Mouse (Mus musculus) bone marrow, adult 2 months (tissue): Measurements from ENCODE around the gene Inmt. TPM values are rescaled to one million over a fixed set of nuclear protein-coding genes. Genes with fewer than 3 reads are reported as not detected.

ENCODE experiments used
- H3K27ac ChIP-seq: fragments of 200-500 bp; 2 replicates; pipeline ENCODE4 v1.5.1; 2012; ENCODE audit warnings: low read depth, mild to moderate bottlenecking, control low read depth, inconsistent platforms, low read length; ENCODE audit not compliant: control insufficient read depth, poor library complexity, insufficient read depth
- H3K4me1 ChIP-seq: fragments of 200-500 bp; 2 replicates; pipeline ENCODE4 v1.6.1; 2011; ENCODE audit warnings: low read length; ENCODE audit not compliant: control insufficient read depth, insufficient read depth
- H3K4me3 ChIP-seq: fragments of 200-500 bp; replicated peaks from 2 replicates; pipeline ENCODE3; 2011; ENCODE audit warnings: mild to moderate bottlenecking, low read depth, low read length, control low read depth; ENCODE audit not compliant: control insufficient read depth
- CTCF ChIP-seq: fragments of 200-500 bp; IDR thresholded peaks from 2 replicates; pipeline ENCODE4 v1.5.1; 2011; ENCODE audit warnings: low read length, control low read depth; ENCODE audit not compliant: control insufficient read depth, insufficient read depth
- POLR2A ChIP-seq: fragments of 200-500 bp; IDR thresholded peaks from 2 replicates; pipeline ENCODE4 v1.6.1; 2011; ENCODE audit warnings: low read depth, mild to moderate bottlenecking, control low read depth, low read length, borderline replicate concordance; ENCODE audit not compliant: control insufficient read depth
- WGBS: fragments of 180-500 bp; shearing (Covaris S2); methylation state at CpG from one replicate; pipeline ENCODE4 v1.1.7; 2018; 5-methylcytosine and 5-hydroxymethylcytosine counted together
- polyA plus RNA-seq: library from polyadenylated mRNA; stranded (reverse); fragments of >200 nt; gene quantifications from 2 replicates; pipeline ENCODE4 v1.2.4, GENCODE M21; 2011; ENCODE audit warnings: low replicate concordance; ENCODE audit not compliant: missing spikeins, insufficient read depth, insufficient read length

The Inmt gene
- polyA plus RNA-seq, 1 experiment: 14.7 TPM

GRCm38 (mm10) chr6:55177060-55177732, 2.4 kb upstream of the Inmt start:
- WGBS: 26% methylated on average over 12 of the region's 12 CpGs
- H3K4me1 ChIP-seq: no peaks in the 10 kb centered on the region
- no peak overlapping the region for H3K4me3 ChIP-seq
- H3K27ac ChIP-seq: no peak overlapping the region
- TF ChIP-seq CTCF (peak; percentile 8; the same call in 1 of the 2 replicates), POLR2A (no peak)

GRCm38 (mm10) chr6:55175892-55176291, 1.0 kb upstream of the Inmt start:
- Histone ChIP-seq H3K4me1 (no peaks in the 10 kb centered on the region), H3K27ac (no peak overlapping the region), H3K4me3 (no peak overlapping the region)
- WGBS: 46% methylated on average over 5 of the region's 5 CpGs
- TF ChIP-seq POLR2A (no peak), CTCF (no peak)

DNA sequence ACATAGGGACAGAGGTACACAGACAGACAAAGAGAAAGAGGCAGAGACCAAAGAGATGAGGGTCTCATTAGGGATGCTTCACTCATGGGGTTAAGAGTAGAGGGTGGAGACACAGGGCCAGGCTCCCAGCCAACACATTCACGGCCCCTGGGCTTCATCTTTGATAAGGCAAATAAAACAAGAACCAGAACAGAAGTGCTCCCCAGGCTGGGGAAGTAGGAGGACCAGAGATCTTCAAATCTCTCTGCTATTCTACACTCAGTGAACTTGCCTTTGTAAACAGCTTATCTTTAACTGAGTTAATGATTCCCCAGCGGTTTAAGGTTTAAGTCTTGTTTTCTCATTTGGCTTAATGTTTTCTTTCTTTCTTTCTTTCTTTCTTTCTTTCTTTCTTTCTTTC, 613 bp upstream of the Inmt start:
- 33% methylated on average over 2 of the region's 2 CpGs for WGBS
- Histone ChIP-seq H3K27ac (no peak overlapping the region), H3K4me1 (no peaks in the 10 kb centered on the region), H3K4me3 (no peak overlapping the region)
- TF ChIP-seq POLR2A (no peak), CTCF (no peak)

- TF ChIP-seq POLR2A: no peak
- no peak for TF ChIP-seq CTCF
- 58% methylated on average over 3 of the region's 3 CpGs for WGBS
- no peak overlapping the region for H3K4me3 ChIP-seq
- H3K27ac ChIP-seq: no peak overlapping the region
- H3K4me1 ChIP-seq: no peaks in the 10 kb centered on the region
Measured at GRCm38 (mm10) chr6:55173941-55174349, 898 bp downstream of the Inmt start.

- no peak overlapping the region for H3K4me3 ChIP-seq
- no peaks in the 10 kb centered on the region for H3K4me1 ChIP-seq
- TF ChIP-seq POLR2A (no peak), CTCF (no peak)
- WGBS: 72% methylated on average over 10 of the region's 10 CpGs
- H3K27ac ChIP-seq: no peak overlapping the region
Measured at GRCm38 (mm10) chr6:55173171-55173570, 1.7 kb downstream of the Inmt start.

DNA sequence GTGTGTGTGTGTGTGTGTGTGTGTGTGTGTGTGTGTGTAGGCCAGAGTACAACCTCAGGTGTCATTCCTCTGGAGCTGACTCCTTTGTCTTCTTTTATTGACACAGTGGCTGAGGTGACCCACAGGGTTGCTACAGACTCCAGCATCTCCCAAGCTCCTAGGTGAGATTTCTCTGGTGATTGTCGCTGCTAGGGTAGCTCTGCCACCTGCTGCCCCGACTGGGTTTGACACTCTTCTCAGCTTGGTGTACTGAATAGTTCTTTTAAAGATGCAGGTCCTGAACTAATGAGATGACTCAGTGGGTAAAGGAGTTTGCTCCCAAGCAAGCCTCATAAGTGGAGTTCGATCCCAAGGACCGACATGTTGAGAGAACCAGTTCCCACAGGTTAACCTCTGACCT, 3.2 kb downstream of the Inmt start:
- Histone ChIP-seq H3K27ac (no peak overlapping the region), H3K4me1 (no peaks in the 10 kb centered on the region), H3K4me3 (no peak overlapping the region)
- 55% methylated on average over 4 of the region's 4 CpGs for WGBS
- no peak for TF ChIP-seq CTCF
- TF ChIP-seq POLR2A: no peak

GRCm38 (mm10) chr6:55169818-55170217, 5.0 kb downstream of the Inmt start:
- 72% methylated on average over 5 of the region's 5 CpGs for WGBS
- no peaks in the 10 kb centered on the region for H3K4me1 ChIP-seq
- TF ChIP-seq CTCF (no peak), POLR2A (no peak)
- H3K27ac ChIP-seq: no peak overlapping the region
- no peak overlapping the region for H3K4me3 ChIP-seq

GRCm38 (mm10) chr6:55166777-55167463, 7.9 kb downstream of the Inmt start:
- TF ChIP-seq POLR2A (no peak), CTCF (peak; percentile 82)
- Histone ChIP-seq H3K4me1 (no peaks in the 10 kb centered on the region), H3K27ac (no peak overlapping the region), H3K4me3 (no peak overlapping the region)
- 33% methylated on average over 7 of the region's 7 CpGs for WGBS

DNA sequence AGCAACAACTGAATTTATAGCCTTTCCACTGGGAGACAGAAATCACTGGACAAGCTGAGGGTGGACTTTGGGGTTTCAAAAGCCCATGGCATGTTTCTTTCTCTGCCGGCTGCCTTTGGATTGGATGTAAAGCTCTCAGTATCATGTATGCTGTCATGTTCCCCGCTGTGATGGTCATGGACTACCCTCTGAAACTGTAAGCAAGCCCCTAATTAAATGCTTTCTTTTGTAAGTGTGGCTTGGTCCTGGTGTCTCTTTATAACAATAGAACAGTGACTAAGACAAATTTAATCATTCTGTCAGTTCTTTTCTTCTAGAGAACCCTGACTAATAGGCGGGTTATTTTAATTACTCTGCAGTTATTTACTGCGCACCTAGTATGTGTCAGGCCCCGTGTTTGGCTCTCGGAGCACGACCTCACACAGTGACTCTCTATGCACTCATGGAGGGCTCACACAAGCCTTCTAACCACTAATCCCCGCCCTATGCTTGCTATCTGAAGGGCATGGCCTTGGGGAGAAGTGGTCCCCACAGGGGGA, 11.7 kb downstream of the Inmt start:
- TF ChIP-seq CTCF (no peak), POLR2A (no peak)
- Histone ChIP-seq H3K4me1 (no peaks in the 10 kb centered on the region), H3K4me3 (no peak overlapping the region), H3K27ac (no peak overlapping the region)
- WGBS: 76% methylated on average over 8 of the region's 8 CpGs
